Mouse (Mus musculus) thymus, postnatal 10 days (tissue): ENCODE measurements around the gene T2.

Experiments
- DNase-seq, 2 experiments: peaks; one replicate each; pipeline ENCODE4 v3.0.0; 2021; ENCODE audit warnings: low spot score in 2 of 2

The T2 gene

GRCm38 (mm10) chr17:8416865-8417264, 61.1 kb downstream of the T2 start:
- no peak for DNase-seq

GRCm38 (mm10) chr17:8420739-8421138, 64.9 kb downstream of the T2 start:
- peak in 1 of 2 experiments; percentile 17 for DNase-seq

DNA sequence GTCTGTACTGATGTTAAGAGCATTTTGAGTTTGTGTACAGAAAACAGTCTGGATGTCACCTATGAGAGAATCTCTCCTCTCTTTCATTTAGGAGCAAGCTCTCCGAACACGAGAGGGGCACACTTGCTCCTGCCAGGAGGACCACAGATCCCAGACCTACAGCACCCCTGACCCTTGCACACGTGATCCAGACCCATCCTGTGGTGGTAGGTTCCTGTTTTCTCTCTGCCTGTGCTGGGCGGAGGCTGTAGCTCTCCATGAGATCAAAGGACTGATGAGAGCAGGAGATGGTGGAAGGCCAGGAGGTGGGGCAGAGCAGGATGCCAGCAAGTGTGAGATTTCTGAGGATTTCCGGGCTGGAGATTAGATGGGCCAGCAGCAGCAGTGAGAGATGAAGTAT, 65.7 kb downstream of the T2 start:
- no peak for DNase-seq

DNA sequence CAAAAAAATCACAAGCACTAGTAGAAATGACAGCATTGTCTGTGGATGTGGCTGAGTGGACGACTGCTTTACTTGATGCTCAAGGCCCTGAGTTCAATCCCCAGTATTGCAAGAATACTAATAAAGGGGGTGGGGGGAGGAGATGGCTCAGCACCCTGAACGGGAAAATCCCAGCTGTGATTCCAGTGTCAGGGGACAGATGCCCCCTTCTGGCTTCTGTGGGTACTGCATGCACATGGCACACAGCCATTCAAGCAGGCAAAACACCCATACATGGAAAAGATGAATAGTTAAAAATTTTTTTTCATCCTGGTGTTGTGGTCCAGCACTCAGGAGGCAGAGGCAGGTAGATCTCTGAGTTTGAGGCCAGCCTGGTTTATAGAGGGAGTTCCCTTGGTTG, 67.5 kb downstream of the T2 start:
- DNase-seq: peak in 1 of 2 experiments; percentile 44

GRCm38 (mm10) chr17:8429436-8429835, 73.6 kb downstream of the T2 start:
- DNase-seq: no peak

DNA sequence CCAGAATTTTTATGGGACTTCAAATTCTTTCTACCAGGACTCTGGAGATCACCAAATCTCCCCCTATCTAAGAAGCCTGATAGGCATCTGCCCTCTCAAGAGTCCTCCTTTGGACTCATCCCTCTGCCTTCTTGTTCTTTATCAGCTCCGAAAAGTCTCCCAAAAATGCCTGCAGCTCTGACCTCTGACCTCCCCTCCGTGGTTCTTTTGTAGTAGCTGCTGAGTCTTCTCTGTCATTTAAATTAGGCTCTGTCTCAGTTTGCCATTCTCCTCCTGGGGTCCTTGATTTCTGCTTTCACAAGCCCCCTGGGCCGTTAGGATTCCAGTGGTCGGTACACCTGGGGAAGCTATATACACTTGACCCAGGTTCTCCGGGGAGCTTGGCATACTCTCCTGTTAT, 74.1 kb downstream of the T2 start:
- DNase-seq: no peak

- no peak for DNase-seq
These were observed 76.5 kb downstream of the T2 start for GRCm38 (mm10) chr17:8432179-8432800.

DNA sequence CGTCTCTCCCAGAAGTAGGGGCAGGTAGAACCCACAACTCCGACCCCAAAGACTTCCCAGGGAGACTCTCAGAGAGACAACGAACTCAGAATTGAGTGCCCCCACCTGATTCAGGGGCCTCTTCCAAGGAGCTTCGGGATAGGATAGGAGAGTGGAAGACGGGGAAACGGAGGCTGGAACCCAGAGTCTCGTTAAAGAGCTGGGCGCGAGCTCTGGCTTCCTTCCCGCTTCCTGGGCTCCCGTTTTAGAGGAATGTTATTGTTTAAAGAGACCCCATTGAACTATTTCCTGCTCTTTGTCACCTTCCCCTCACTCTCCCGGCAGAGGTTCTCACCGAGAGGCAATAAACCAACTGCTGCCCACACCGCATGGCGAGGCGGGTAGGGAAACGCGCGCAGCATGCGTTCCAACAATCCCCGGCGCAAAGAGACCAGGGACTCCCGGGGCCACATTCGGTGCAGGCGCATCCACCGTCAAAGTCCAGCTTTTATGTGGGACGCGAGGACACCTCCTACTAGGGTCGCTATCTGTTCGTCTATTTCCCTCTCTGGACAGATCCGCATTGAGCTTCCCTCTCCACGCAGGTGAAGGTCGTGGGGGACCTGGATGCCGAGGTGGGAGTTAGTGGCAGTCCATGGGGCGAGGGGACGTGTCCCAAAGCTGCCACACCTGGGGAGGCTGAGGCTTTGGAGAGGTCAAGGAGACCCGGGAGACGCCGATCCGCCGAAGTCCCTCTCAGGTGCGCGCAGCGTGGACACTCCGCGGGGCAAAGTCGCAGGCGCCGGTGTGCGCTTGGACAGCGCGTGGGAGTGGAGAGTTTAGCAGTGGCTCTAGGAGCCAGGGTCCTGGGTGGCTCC, 77.6 kb downstream of the T2 start:
- DNase-seq: no peak

DNA sequence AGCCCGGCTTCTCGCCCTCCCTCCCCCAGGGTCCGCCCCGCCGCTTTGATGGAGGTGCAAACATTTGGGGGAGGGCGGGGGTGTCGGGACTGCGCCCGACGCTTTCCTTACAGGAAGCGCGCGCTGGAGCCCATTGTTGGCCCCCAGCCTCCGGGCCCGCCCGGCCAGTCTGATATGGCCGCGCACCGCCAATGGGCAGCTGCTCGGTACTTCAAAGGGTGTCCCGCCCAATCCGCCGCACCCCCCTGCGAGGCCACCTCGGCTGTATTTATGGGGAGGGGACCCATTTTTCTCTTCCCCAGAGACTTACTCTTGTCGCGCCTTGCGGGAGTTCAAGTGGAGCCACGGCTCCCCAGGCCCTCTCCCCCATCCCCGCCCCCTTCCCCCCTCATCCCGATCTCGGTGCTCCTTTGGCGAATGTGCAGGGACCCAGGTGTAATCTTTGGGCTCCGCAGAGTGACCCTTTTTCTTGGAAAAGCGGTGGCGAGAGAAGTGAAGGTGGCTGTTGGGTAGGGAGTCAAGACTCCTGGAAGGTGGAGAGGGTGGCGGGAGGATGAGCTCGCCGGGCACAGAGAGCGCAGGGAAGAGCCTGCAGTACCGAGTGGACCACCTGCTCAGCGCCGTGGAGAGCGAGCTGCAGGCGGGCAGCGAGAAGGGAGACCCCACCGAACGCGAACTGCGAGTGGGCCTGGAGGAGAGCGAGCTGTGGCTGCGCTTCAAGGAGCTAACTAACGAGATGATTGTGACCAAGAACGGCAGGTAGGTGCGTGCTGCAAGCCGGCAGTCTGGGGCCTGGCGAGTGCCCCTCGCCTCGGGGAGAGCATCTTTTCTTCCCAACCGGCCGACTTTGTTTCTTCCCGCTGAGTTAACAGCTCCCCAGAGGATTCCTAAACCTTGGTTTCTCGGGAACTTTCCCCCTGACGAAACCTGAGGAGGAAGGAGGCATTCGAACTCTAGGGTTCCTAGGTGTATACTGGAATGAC, 78.5 kb downstream of the T2 start, which contains the start of gene T:
Gene T (plus strand): TSS at position 446 of the 983 bp plus-strand sequence.
- DNase-seq: no peak

DNA sequence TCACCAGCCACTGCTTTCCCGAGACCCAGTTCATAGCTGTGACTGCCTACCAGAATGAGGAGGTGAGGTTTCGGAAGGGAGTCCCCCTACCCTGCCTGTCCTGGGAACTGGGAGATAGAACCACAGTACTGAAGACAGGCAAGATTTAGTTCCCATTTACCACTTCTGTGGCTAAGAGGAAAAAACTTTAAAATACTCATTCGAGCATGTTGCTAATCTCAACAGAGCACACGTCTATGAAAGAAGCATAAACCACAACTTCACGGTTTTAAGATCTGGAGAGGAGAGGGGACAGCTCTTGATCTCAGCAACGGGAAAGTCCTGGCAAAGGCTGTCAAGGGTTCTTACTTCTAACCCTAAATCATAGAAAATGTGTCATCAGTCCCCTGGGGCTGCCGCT, 80.4 kb downstream of the T2 start:
- DNase-seq: no peak

GRCm38 (mm10) chr17:8444062-8444461, 88.3 kb downstream of the T2 start:
- DNase-seq: no peak

DNA sequence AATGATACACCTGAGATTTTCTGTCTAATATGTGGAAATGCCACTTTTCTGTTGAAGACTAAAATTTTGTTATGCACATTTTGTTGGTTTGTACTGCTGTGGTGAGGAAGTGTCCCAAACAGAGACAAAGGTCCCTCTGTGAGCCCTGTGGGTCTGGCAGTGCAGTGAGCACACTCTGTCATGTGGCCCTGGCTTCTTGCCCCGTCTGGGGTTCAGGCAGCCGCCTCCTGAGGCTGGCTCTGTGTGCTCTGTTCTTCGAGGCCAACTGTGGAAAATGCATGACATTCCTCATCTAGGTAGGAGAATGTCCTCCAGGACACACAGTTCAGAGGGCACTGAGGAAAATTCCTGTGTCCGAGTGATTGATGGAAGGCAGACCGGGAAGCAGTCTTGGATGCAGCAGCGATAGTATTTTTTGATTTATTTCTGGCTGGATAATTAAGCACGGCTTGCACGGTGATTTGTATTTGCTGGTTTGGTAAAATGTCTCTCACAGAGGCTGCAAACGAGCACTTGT, 91.9 kb downstream of the T2 start:
- DNase-seq: no peak

GRCm38 (mm10) chr17:8448324-8448723, 92.5 kb downstream of the T2 start:
- no peak for DNase-seq

DNA sequence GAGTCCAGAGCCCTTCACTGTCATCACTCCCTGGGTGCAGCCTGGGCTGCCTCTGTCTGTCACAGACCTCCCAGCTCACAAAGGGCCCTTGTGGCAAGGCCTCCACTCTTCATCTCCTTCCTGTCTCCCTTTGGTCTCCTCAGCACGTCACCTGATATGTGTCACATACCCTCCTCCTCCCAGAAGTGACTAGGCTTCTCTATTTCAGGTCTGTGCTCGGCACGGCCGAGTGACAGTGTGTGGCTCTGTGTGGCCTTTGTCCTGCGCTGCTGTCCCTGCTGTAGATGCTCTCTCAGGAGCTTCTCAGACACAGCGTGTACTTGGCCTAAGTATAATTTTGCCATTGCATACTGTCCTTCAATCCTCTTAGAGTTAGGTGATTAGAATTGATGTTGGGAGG, 99.4 kb downstream of the T2 start:
- DNase-seq: peak in 1 of 2 experiments; percentile 13

- DNase-seq: no peak
These were observed 99.8 kb downstream of the T2 start for GRCm38 (mm10) chr17:8455601-8456000.

DNA sequence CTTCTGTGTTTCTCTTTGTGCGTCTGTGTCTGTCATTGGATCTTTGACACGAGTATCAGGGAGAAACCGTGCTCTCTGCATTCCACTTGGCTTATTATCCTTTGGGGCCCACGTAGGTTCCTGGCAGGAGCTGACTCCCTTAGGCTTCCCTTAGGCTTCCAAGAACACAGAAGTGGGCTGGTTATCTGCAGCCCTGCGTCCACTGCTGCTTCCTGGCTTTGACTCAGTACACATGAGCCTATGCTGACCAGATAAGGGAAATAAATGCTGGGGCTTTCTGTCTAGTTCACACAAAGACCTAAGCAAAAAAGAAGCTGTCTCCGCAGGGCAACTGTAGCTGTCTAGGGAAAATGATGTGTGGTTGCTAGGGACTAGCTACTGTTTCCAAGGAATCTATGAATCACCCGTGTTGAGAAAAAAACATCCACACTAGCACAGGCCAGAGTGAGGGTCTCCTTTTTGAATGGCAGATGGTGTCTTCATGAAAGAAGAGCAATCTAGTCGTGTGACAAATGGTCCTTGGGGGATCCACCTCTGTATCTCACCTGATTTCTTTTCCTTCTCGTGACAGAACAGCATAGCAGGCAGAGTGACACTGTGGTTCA, 101.2 kb downstream of the T2 start:
- DNase-seq: no peak

GRCm38 (mm10) chr17:8461568-8461967, 105.8 kb downstream of the T2 start:
- DNase-seq: peak in 1 of 2 experiments; percentile 57

- DNase-seq: peak in 1 of 2 experiments; percentile 49
These were observed 107.8 kb downstream of the T2 start for GRCm38 (mm10) chr17:8463482-8464128.

DNA sequence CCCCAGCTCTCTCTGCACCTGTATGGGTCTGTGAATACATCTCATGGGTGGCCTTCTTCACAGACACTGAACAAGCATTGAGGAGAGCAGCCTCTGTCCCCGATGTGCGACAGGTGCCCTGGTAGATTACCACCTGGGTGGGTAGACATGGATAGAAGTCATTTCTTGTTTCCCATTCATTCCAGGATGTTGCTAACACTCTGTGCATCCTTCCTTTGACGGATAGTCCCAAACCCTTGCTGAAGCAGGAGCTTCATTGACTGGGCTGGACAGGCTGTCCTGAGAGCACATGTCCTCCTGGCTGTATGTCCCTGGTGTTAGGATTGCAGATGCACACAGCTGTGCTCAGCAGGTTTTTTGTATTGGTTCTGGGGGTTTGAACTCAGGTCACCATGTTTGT, 112.0 kb downstream of the T2 start:
- DNase-seq: no peak

GRCm38 (mm10) chr17:8468716-8469344, 113.0 kb downstream of the T2 start:
- peak; percentile 43 to 80 for DNase-seq
